Mouse (Mus musculus) midbrain, embryonic 11.5 days (tissue): Measurements from ENCODE around the gene Avpr1a. TPM values are rescaled to one million over a fixed set of nuclear protein-coding genes. Genes with fewer than 3 reads are reported as not detected.

Source experiments
- ATAC-seq: fragments of 200-750 bp; cut with Nextera tagmentation; 2 replicates; pipeline ENCODE4 v1.8.0; 2017; ENCODE audit warnings: moderate TSS enrichment, moderate library complexity; ENCODE audit not compliant: low FRiP score
- DNase-seq: peaks from one replicate; pipeline ENCODE4 v3.0.0; 2015; ENCODE audit warnings: low spot score; ENCODE audit errors: missing footprints
- H3K27ac ChIP-seq: fragments of 300-500 bp; sonication (generic); 2 replicates; pipeline ENCODE4 v1.5.1; 2014; ENCODE audit warnings: low read depth, low read length
- H3K27me3 ChIP-seq: fragments of 300-500 bp; sonication (generic); 2 replicates; pipeline ENCODE4 v1.6.1; 2014; ENCODE audit warnings: mild to moderate bottlenecking, low read length, moderate library complexity, mixed read lengths; ENCODE audit not compliant: control insufficient read depth, insufficient read depth
- H3K36me3 ChIP-seq: fragments of 300-500 bp; sonication (generic); 2 replicates; pipeline ENCODE4 v1.6.1; 2014; ENCODE audit warnings: mild to moderate bottlenecking, low read length, moderate library complexity, mixed read lengths; ENCODE audit not compliant: control insufficient read depth, insufficient read depth
- H3K4me1 ChIP-seq: fragments of 300-500 bp; sonication (generic); 2 replicates; pipeline ENCODE4 v1.6.1; 2014; ENCODE audit warnings: low read length; ENCODE audit not compliant: control insufficient read depth, insufficient read depth
- H3K4me2 ChIP-seq: fragments of 300-500 bp; sonication (generic); 2 replicates; pipeline ENCODE4 v1.6.1; 2014; ENCODE audit warnings: mild to moderate bottlenecking, moderate library complexity
- H3K4me3 ChIP-seq: fragments of 300-500 bp; sonication (generic); 2 replicates; pipeline ENCODE4 v1.5.1; 2014; ENCODE audit warnings: low read depth, low read length
- H3K9ac ChIP-seq: fragments of 300-500 bp; sonication (generic); 2 replicates; pipeline ENCODE4 v1.6.1; 2014; ENCODE audit warnings: low read length
- H3K9me3 ChIP-seq: fragments of 300-500 bp; sonication (generic); 2 replicates; pipeline ENCODE4 v1.6.1; 2016; ENCODE audit warnings: low read length; ENCODE audit not compliant: control insufficient read depth
- WGBS: fragments of 180-500 bp; shearing (Covaris S2); extraction: QIAGEN DNeasy Blood & Tissue Kit; methylation state at CpG from one replicate; pipeline ENCODE4 v1.1.7; 2014; 5-methylcytosine and 5-hydroxymethylcytosine counted together
- polyA plus RNA-seq: library from polyadenylated mRNA; unstranded; fragments of >200 nt; fragmentation: Nextera tagmentation; extraction: Ambion mirVana; gene quantifications from 2 replicates; pipeline ENCODE4 v1.2.1, GENCODE M21; 2014

Avpr1a gene
- 0.15 and 0.29 TPM in 2 replicates for polyA plus RNA-seq

DNA sequence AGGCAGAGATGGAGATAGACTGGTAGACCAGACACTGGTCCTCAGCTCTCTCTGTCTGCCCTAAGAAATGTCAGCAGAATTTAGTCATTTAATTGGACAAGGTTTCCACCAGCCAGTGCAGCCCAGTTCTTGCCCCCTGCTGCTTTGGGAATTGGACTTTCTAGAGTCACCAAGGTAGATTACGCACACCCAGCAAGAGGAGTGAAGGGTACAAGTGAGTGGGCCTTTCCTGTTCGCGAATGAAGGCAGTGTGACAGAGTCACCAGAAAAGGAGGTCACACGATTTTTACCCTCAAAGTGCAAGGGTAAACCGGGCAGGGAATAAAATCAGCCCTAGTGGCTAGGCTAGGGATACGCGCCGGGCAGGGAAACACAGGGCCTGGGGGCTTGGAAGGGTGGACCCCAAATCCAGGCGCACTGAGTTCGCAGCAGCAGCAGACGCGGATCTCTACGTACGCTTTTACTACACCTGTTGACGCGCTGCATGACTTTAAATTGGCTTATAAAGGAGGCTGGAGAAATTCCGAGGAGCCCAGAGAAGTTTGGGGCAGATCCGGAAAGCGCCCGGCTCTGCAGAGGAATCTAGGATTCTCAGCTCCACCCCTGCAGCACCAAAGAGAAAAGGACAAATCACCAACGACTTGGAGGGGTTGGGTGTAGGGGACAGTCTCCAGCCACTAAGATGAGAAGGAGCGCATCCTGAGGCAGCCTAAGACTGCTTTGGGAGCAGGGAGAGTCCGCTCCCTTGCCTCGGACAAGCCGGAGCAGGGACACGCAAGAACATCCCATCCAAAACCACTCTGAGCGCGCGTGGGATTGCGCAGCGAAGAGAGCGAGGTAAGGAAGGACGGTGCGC, at the start of gene Avpr1a:
TSS of gene Avpr1a (plus strand) at position 639 of the 856 bp plus-strand sequence.
- Histone ChIP-seq H3K36me3 (no peaks in the 10 kb centered on the region), H3K4me2 (peak within 1 kb of the TSS; percentile 96), H3K27ac (no peak within 1 kb of the TSS), H3K4me3 (peak within 1 kb of the TSS; percentile 47), H3K9me3 (no peaks in the 10 kb centered on the region), H3K27me3 (peaks cover 26% of the 10 kb centered on the region), H3K4me1 (peaks cover 13% of the 10 kb centered on the region; the same call in 1 of the 2 replicates), H3K9ac (peak within 1 kb of the TSS; percentile 47)
- DNase-seq (peak; percentile 92), ATAC-seq (peak; percentile 44)
- WGBS = 3% methylated on average over 34 of the region's 34 CpGs

DNA sequence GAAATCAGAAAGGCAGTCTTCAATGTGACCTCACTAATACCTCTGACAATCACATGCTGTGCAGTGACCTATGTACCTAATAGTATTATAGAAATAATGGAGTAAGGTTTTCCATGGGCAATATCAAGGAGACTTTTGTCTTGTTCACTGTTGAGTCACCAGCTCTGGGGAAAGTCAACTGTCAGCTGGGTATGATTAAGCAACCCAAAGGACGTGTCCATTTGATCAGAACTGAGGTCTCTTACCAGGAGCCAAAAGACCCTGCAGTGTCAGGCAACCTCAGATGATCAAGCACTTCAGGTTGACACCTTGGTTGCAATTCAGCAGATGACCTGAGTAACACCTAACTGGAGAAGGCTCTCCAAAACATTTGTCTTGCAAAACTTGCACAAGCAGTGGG, 46.0 kb upstream of the Avpr1a start:
- Histone ChIP-seq H3K4me1 (no peaks in the 10 kb centered on the region), H3K36me3 (no peaks in the 10 kb centered on the region), H3K4me2 (no peak overlapping the region), H3K4me3 (no peak overlapping the region), H3K27me3 (no peaks in the 10 kb centered on the region), H3K9ac (no peak overlapping the region), H3K27ac (no peak overlapping the region), H3K9me3 (no peaks in the 10 kb centered on the region)
- 56% methylated on average over 1 of the region's 1 CpGs for WGBS
- DNase-seq (no peak), ATAC-seq (no peak)

GRCm38 (mm10) chr10:122406333-122406732, 42.0 kb upstream of the Avpr1a start:
- DNase-seq (no peak), ATAC-seq (no peak)
- H3K9me3 ChIP-seq = no peaks in the 10 kb centered on the region
- H3K4me1 ChIP-seq = no peaks in the 10 kb centered on the region
- no peaks in the 10 kb centered on the region for H3K27me3 ChIP-seq
- WGBS = 93% methylated on average over 6 of the region's 6 CpGs
- no peak overlapping the region for H3K27ac ChIP-seq
- H3K36me3 ChIP-seq = no peaks in the 10 kb centered on the region
- no peak overlapping the region for H3K9ac ChIP-seq
- no peak overlapping the region for H3K4me2 ChIP-seq
- H3K4me3 ChIP-seq = no peak overlapping the region

DNA sequence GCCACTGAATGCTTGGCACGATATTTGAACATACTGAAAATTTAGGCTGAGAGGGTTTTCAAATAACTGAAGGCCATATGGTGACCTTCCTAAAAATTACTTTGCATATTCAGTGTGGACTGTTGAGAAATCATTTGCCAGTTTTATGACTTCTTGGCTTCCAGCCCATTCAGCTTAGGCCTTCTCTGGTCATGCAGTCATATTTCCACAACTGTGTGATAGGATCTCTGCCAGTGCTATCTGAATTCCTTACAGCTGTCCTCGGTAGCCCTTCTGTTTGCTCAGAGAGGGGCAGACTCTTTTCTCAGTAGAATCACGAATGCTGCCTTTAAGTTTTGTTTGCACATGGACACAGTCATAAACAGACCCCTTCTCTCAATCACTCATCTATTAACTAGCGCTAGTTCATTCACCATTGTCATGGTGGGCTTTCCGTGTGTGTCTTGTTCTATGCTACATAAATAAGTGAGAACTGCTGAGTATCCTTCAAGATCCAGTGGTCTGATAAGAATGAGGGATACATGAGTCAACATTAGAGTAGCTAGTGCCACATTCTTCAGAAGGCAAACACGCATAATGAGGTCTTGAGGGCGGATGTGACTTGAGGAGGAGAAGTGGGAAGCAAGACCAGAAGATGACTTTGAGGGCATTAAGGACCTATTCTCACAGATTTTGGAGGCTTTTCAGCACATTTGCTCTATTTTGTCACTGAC, 39.4 kb upstream of the Avpr1a start:
- H3K4me1 ChIP-seq = no peaks in the 10 kb centered on the region
- WGBS = 88% methylated on average over 7 of the region's 7 CpGs

DNA sequence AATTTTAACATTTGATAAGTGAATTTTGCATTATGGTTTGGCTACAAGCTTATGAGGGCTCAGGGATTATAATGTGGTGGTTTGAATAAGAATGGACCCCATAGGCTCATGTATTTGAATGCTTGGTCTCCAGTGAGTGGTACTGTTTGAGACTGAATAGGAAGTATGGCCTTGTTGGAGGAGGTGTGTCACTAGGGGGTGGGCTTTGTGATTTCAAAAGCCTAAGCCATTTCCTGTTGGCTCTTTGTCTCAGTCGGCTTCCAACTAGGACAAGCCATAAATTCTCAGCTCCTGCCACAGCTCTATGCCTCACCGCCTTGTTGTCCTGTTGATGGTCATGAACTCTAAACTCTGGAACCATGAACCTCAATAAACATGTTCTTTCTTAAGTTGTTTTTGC, 37.5 kb upstream of the Avpr1a start:
- Histone ChIP-seq H3K4me1 (no peaks in the 10 kb centered on the region), H3K9me3 (no peaks in the 10 kb centered on the region), H3K4me3 (no peak overlapping the region), H3K27me3 (no peaks in the 10 kb centered on the region), H3K4me2 (no peak overlapping the region), H3K27ac (no peak overlapping the region), H3K36me3 (no peaks in the 10 kb centered on the region), H3K9ac (no peak overlapping the region)
- WGBS = 74% methylated on average over 2 of the region's 2 CpGs
- no peak for DNase-seq
- ATAC-seq = no peak

More for the DNA sequence above, 39.4 kb upstream of the Avpr1a start:
- no peaks in the 10 kb centered on the region for H3K27me3 ChIP-seq
- H3K4me2 ChIP-seq = no peak overlapping the region
- H3K9ac ChIP-seq = no peak overlapping the region
- DNase-seq = no peak
- ATAC-seq = no peak
- H3K9me3 ChIP-seq = no peaks in the 10 kb centered on the region
- no peak overlapping the region for H3K27ac ChIP-seq
- no peaks in the 10 kb centered on the region for H3K36me3 ChIP-seq
- no peak overlapping the region for H3K4me3 ChIP-seq

DNA sequence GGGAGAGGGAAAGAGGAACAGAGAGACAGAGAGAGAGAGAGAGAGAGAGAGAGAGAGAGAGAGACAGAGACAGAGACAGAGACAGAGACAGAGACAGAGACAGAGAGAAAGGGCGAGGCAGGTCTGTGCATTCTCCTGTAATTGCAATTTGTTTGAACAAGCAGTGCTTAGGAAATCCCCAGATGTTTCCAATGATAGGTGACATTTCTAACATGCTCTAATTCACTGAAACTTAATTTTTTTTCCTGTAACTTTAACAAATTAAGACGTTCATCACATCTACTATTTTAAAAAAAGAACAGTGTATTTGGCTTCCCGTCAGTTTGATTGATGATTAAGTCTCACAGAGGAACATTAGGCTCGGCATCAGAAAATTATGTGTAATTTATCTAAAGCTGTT, 15.6 kb upstream of the Avpr1a start:
- no peaks in the 10 kb centered on the region for H3K4me1 ChIP-seq
- no peak overlapping the region for H3K4me3 ChIP-seq
- ATAC-seq (no peak), DNase-seq (no peak)
- H3K9me3 ChIP-seq = no peaks in the 10 kb centered on the region
- 82% methylated on average over 4 of the region's 4 CpGs for WGBS
- H3K36me3 ChIP-seq = no peaks in the 10 kb centered on the region
- no peak overlapping the region for H3K4me2 ChIP-seq
- H3K27ac ChIP-seq = no peak overlapping the region
- no peak overlapping the region for H3K9ac ChIP-seq
- H3K27me3 ChIP-seq = no peaks in the 10 kb centered on the region

DNA sequence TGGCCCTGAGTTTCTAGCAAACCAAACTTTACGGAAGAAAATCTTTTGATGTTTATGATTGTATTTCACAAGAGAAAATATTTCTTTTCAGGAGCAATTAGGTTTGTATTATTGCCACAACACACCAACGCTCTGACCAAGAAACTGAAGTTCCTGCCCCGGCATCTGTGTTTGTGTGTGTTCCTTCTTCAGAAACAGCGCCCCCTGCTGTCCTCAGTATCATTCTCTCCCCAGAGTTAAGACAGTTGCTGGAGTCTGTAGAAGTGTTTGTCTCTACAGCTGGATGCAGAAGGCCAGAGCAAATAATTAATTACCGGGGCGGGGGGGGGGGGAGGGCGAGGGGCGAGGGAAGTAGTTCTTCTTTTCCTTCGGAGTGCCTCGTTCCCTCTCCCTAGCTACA, 1.0 kb upstream of the Avpr1a start:
- Histone ChIP-seq H3K36me3 (no peaks in the 10 kb centered on the region), H3K27me3 (peaks cover 26% of the 10 kb centered on the region), H3K4me3 (no peak overlapping the region), H3K9ac (no peak overlapping the region), H3K4me1 (peaks cover 13% of the 10 kb centered on the region; the same call in 1 of the 2 replicates), H3K4me2 (no peak overlapping the region), H3K9me3 (no peaks in the 10 kb centered on the region), H3K27ac (no peak overlapping the region)
- DNase-seq (peak; percentile 89), ATAC-seq (peak; percentile 62; the same call in 1 of the 2 replicates)
- WGBS = 41% methylated on average over 5 of the region's 10 CpGs

DNA sequence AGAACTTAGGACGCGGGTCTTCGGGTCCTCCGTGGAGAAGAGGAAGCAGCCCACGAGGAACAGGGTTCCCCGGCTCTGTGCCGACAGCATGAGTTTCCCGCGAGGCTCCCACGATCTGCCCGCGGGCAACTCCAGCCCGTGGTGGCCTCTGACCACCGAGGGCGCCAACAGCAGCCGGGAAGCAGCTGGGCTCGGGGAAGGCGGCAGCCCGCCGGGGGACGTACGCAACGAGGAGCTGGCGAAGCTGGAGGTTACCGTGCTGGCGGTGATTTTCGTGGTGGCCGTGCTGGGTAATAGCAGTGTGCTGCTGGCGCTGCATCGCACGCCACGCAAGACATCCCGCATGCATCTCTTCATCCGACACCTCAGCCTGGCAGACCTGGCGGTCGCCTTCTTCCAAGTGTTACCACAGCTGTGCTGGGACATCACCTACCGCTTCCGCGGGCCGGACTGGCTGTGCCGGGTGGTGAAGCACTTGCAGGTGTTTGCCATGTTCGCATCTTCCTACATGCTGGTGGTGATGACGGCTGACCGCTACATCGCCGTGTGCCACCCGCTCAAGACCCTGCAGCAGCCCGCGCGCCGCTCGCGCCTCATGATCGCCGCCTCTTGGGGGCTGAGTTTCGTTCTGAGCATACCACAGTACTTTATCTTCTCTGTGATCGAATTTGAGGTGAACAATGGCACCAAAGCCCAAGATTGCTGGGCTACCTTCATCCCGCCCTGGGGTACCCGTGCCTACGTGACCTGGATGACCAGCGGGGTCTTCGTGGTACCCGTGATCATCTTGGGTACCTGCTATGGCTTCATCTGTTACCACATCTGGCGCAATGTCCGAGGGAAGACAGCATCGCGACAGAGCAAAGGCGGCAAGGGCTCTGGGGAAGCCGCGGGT, 665 bp downstream of the Avpr1a start:
- Histone ChIP-seq H3K4me3 (peak overlapping the region; percentile 47), H3K9me3 (no peaks in the 10 kb centered on the region), H3K9ac (peak overlapping the region; percentile 47), H3K36me3 (no peaks in the 10 kb centered on the region), H3K4me2 (peak overlapping the region; percentile 96), H3K4me1 (peaks cover 13% of the 10 kb centered on the region; the same call in 1 of the 2 replicates), H3K27ac (no peak overlapping the region), H3K27me3 (peaks cover 26% of the 10 kb centered on the region)
- WGBS = 2% methylated on average over 66 of the region's 70 CpGs
- DNase-seq (peak; percentile 96), ATAC-seq (peak; percentile 73)
